Mouse (Mus musculus) left cerebral cortex, adult 18-20 months (tissue): ENCODE measurements around the gene Fignl2. TPM values are rescaled to one million over a fixed set of nuclear protein-coding genes. Genes with fewer than 3 reads are reported as not detected.
A peak's percentile ranks its signal among the peaks of the same experiment; 100 is the strongest.

ENCODE experiments used
- DNase-seq, 2 experiments: peaks; one replicate each; pipeline ENCODE4 v3.0.0; 2021 to 2022; ENCODE audit warnings: low spot score in 2 of 2, mixed read lengths in 1 of 2
- total RNA-seq, 2 experiments: library from RNA; stranded (reverse); gene quantifications; 2 replicates each; pipeline ENCODE4 v1.2.3; 2021

Fignl2 gene
- total RNA-seq, 2 experiments from 2014 or later, result 1.3 to 1.4 TPM

- peak in 1 of 2 experiments; percentile 31 for DNase-seq
Observed at GRCm38 (mm10) chr15:101039651-101040050, 38.7 kb downstream of the Fignl2 start.

DNA sequence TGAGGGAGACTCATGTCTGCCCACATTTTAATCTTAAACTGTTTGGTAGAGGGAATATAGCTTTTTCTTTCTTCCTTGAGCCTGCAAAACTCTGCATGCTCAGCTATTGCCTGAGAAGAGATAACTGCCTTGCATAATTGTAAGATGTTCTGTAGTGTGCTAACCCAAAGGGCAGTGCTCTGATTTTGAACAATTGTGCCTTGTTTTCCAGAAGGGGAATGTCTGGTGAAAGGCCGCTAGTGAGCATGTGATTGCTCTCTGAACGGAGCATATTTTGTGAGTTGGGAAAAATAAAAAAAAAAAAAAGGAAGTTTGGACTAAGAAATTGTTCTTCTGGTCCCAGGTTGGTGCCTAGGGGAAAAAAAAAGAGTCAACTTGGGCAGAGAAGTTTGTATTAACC is 49.4 kb downstream of the Fignl2 start:
- DNase-seq, result no peak

DNA sequence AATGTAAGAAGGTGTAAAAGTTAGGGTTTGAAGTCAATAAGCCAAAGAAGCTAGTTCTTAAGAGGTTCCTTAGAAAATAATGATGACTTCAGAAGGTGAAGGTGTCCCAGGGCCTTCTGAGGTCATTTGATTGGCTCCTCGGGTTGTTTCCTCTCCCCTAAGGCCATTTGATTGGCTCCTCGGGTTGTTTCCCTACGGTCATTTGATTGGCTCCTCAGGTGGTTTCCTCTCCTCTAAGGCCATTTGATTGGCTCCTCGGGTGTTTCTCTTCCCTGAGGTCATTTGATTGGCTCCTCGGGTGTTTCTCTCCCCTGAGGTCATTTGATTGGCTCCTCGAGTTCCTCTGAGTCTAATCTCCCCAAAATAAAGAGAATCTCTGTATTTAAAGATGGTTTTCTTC is 67.0 kb downstream of the Fignl2 start:
- no peak for DNase-seq

- DNase-seq, result peak in 1 of 2 experiments; percentile 48
Observed at GRCm38 (mm10) chr15:101008386-101009010, 69.9 kb downstream of the Fignl2 start.

DNA sequence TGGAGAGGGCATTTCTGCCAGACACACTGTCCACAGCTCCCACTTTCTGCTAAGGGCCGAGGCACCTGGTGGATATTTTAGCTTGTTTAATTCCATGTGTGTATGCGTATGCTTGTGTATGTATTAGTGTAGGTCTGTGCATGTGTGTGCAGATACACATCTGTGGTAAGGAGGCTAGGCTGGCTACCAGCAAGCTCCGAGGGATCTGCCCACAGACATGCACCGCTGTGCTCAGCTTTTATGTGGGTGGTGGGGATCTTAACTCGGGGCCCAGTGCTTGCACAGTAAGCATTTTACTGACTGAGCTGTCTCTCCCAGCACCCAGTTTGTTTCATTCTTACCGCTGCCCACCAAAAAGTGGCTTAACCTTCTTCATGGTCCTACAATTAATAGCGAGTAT is 71.1 kb downstream of the Fignl2 start:
- DNase-seq, result peak; percentile 43 to 60

GRCm38 (mm10) chr15:101006251-101007040 is 71.9 kb downstream of the Fignl2 start:
- no peak for DNase-seq

- DNase-seq, result peak; percentile 77 to 86
Observed at GRCm38 (mm10) chr15:101005717-101006116, 72.7 kb downstream of the Fignl2 start.

- DNase-seq, result no peak
Observed at GRCm38 (mm10) chr15:101004538-101004937, 73.8 kb downstream of the Fignl2 start.

- DNase-seq, result no peak
Observed at GRCm38 (mm10) chr15:101002466-101002865, 75.9 kb downstream of the Fignl2 start.

DNA sequence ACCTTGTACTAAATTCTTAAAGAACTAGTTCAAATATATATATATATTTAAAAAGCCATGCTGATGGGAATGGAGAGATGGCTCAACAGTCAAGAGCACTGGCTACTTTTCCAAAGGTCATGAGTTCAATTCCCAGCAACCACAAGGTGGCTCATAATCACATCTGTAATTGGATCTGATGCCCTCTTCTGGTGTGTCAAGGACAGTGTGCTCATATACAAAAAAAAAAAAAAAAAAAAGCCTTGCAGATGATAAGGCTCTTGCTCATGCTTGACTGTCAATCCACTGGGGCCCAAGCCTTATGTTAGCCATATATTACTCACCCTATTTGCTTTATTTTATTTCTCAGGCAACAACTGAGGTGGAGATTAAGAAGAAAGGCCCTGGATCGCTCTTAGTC is 76.7 kb downstream of the Fignl2 start:
- no peak for DNase-seq

Other genes with a start within 250 kb of the Fignl2 start
- 100 to 1,000 TPM; 197 to 226 TPM for gene Scn8a, start 208.7 kb downstream of the Fignl2 start, total RNA-seq
- gene Gm47841, start 31.2 kb downstream of the Fignl2 start, total RNA-seq, result not detected
- not detected for gene Ankrd33, start 37.2 kb upstream of the Fignl2 start, total RNA-seq
- gene Acvrl1, start 50.0 kb upstream of the Fignl2 start, total RNA-seq, result 10 to 100 TPM; 12.1 to 14.2 TPM
- 100 to 1,000 TPM; 102 to 112 TPM for gene Acvr1b, start 95.5 kb upstream of the Fignl2 start, total RNA-seq
- 100 to 1,000 TPM in 1 of 2 experiments, 10 to 100 TPM in 1; 77.7 to 111 TPM for gene Grasp, start 145.6 kb upstream of the Fignl2 start, total RNA-seq
- 100 to 1,000 TPM; 171 to 181 TPM for gene Nr4a1, start 175.7 kb upstream of the Fignl2 start, total RNA-seq
- 10 to 100 TPM; 45.5 to 53.6 TPM for gene Atg101, start 205.7 kb upstream of the Fignl2 start, total RNA-seq
- gene 6030408B16Rik, start 214.6 kb upstream of the Fignl2 start, total RNA-seq, result under 1 TPM; 0.40 to 0.42 TPM